Mouse (Mus musculus) gastrocnemius, postnatal 25 days (tissue): Measurements from ENCODE around the gene Lrrc47. TPM values are rescaled to one million over a fixed set of nuclear protein-coding genes. Genes with fewer than 3 reads are reported as not detected.
A peak's percentile ranks its signal among the peaks of the same experiment; 100 is the strongest.

ENCODE experiments used
- DNase-seq: peaks from one replicate; pipeline ENCODE4 v3.0.0; 2022
- long read RNA-seq, 2 experiments: library from polyadenylated mRNA; stranded (forward); transcript quantifications; one replicate each; pipeline ENCODE4 v2.0.0; 2021
- total RNA-seq, 2 experiments: library from RNA; stranded (reverse); gene quantifications; 1 replicate in 1 of 2; 2 replicates in 1 of 2; pipeline ENCODE4 v1.2.3; 2021

Lrrc47 gene
- 10 to 100 TPM; 19.6 to 21.4 TPM for total RNA-seq
- long read RNA-seq, experiment 1, partial matches to known transcripts, result 3 of 14 reads
- long read RNA-seq, experiment 1, other reads (novel, unspliced or antisense), result 8 of 14 reads
- long read RNA-seq, experiment 2, transcript Lrrc47-205 (7 exons, 3,468 nt), result major isoform, 8 of 27 reads
- long read RNA-seq, experiment 2, partial matches to known transcripts, result 5 of 27 reads
- long read RNA-seq, experiment 2, other reads (novel, unspliced or antisense), result 14 of 27 reads

DNA sequence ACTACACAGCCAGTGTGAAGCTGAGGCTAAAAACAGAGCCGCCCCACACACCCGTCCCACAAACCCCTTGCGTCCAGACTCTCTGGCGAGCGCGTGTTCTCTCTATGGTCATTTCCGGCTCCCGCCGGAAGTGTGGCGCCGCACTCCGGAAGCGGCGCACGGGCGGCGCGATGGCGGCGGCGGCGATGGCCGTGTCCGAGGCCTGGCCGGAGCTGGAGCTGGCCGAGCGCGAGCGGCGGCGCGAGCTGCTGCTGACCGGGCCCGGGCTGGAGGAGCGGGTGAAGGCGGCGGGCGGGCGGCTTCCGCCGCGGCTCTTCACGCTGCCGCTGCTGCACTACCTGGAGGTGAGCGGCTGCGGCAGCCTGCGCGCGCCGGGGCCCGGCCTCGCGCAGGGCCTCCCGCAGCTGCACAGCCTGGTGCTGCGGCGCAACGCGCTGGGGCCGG lies at the start of gene Lrrc47:
Gene Lrrc47 (plus strand): TSS at position 86 of the 444 bp plus-strand sequence.
- DNase-seq, result peak; percentile 74

DNA sequence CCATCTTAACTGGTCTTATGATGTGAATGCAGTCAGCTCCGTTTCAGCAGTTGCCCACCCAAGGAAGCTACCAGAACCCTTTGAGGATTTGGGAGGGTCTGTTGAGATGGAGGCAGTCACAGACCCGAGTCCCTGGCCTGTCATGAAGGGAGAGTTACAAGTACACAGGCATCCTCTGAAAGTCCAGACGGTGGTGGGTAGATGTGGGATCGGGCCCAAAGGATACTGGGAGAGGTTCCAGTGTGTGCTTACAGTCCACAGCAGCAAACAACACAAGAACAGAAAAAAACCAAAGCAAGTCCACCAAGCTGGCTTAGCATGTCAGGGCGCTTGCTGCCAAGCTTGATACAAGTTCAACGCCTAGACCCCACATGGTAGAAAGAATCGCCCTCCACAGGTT lies 48.9 kb upstream of the Lrrc47 start:
- no peak for DNase-seq

DNA sequence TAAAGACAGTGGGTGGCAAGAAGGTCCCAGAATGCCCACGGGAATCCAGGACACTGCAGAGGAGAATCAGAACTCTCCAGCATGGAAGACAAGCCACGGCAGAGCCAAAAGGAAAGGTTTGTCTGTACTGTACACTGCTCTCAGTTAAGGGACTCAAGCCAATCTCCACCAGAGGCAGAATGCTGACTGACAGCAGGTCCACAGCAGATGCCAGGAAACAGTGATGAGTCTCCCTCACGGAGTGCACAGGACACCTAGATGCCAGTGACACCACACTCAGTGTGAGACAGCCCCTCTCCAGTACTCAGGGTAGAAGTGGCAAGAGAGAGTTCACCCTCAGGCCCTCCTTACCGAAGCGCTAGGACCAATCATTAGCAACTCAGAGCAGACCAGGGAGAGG lies 44.9 kb upstream of the Lrrc47 start:
- no peak for DNase-seq

DNA sequence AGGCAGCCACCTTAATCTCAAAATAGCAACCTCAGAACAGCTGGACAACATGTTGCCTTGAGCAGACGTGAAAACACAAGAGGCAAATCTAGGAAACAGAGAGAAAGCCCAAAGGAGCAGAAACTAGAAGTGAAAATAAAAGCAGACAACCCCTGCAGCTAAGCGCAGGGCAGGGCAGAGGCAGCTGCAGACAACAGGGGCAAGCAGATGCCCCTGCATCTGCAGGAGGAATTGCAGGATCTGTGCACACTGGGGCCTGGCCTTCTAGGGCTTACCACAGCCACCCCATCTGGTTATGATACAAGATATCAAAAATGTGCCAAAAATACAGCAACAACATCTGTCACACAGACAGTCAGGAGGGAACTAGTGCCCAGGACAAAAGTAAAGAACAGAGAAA lies 44.0 kb upstream of the Lrrc47 start:
- no peak for DNase-seq

DNA sequence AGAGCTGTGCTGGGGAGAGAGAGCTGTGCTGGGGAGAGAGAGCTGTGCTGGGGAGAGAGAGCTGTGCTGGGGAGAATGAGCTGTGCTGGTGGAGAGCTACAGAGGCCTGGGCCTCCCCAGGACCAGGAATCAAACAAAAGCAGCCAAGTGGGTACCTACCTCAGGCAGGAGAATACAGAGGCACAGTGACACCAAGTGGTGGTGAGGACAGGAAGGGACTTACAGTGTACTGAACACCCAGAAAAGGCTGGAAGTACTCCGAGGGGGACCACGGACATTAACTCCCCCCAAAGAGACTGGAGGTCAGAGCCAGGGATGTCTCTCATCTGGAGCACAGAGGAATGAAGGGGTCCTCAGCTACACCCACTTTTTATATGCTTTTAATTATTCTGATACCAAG lies 43.5 kb upstream of the Lrrc47 start:
- DNase-seq, result no peak

DNA sequence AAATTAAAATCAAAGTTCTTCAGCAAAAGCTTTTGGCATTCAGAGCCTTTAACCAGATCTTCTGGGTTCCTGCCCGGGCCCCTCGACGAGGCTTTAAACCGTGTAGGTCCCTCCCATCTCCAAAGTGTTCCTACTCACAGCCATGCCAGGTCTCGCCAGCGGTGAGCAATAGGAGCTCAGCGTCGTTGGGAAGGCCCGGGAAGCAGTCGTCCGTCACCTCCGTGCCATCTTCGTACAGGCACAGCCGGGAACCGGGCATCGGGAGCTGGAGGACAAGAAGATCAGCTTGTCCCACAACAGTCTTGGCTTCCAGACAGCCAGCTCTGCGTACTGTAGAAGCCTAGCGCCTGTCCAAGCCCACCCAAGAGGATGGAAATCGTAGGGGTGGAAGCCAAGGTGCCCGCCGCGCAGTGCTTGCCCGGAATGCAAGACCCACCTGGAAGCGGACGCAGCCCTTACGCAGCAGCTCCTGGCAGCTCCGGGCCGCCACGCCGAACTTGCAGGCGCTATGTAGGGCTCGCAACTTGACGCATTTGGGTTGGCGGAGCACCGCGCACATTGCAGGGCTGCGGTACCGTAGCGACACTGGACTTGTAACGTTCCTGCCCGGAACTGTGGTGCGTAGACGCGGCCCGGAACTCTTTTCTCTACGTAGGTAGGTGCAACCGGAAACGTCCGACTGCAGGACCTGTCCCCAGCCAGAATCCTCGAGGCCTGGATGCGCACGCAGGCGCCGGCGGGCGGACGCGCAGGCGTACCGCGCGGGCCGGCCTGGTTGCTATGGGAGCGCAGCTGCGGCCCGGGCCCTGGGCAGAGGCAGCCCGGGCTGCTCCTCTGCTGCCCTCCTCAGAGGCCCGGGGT lies 36.9 kb upstream of the Lrrc47 start, which contains the start of the genes Dffb and Cep104:
Gene Dffb (minus strand): TSS at position 696 of the 861 bp plus-strand sequence.
Gene Cep104 (plus strand): TSS at position 764 of the 861 bp plus-strand sequence.
- peak; percentile 91 for DNase-seq

DNA sequence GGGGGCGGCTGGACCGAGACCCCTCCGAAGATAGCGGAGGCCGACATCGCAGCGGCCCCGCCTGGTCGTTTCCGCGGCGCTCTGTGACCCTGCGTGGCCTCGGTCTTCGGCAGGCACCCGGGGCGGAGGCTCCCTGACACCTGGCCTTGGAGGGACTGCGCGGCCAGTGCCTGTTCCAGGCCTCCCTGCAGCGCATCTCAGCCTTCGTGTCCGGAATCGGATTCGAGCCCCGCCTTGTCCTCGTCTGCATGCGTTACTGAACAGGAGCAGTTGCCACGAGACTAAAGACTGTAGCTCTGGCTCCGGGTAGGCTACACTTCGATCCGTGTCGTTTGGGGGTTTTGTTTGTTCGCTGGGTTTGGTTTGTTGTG lies 36.3 kb upstream of the Lrrc47 start:
- DNase-seq, result no peak

DNA sequence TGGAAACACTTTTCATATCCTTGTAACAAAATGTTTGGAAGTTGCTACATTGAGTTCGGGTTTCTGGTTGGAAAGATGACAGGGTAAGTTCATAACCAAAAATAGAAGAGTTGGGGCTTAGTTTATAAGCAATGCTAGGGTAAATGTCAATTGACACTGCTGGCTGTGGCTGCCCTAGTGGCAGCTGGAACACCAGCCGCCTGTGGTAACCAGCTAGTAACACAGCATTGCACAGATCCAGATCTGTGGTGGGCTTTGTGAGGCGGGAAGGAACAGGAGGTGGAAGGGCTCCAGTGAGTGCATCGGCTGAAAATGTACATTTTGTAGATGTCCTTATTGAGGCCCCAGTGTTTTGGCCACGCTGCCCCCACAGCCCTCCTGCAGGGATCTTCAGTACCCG lies 35.8 kb upstream of the Lrrc47 start:
- DNase-seq, result no peak

DNA sequence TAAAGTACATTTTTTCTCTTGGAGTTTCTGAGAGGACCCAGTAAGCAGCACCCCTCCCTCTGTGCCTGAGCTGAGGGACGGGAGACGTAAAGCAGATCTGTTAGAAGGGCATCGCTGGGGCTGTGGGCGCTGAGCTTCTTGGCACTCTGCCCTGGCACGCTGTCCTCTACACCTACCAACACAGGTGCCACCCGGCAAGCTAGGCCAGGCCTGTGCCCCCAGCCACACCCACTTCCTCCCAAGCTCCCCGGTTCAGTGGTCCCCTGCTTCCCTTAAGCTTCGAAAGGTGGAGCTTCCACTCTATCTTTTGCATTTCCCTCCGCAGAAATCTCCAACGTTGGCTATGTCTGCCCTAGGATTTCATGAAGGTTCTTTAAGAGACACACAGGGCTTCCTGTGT lies 32.3 kb upstream of the Lrrc47 start:
- no peak for DNase-seq

DNA sequence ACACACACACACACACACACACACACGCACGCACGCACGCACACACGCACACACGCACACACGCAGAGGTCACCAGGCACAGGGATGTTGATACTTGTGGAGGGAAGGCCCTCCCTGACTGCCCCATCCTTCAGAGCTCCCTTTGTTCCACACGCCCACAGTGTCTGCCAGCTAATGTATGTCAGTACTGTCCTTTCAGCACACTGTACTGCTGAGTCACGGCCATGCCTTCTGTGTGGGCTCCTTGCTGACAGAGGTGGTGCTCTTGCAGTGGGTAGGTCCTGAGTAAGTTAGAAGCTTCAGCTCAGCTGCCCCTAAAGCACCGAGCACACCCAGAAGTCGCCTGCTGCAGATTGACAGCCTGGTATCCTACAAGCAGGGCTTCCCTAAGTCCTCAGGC lies 31.1 kb upstream of the Lrrc47 start:
- no peak for DNase-seq

DNA sequence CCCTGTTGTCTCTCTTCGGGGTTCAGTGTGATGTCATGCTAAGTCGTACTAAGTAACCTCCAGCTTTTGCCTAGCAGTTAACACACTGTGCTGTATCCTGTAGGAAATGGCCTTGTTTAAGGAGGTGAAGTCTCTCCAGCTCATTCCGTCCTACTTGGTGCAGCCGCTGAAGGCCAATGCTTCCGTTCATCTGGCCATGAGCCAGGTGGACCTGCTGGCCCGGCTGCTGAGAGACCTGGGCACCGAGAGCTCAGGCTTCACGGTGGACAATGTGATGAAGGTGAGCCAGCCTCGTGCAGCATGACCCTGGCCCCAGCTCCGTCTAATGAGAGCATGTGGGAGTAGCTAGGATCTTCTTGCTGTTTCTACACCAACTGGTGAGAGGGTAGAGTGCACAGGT lies 18.8 kb upstream of the Lrrc47 start:
- DNase-seq, result no peak

DNA sequence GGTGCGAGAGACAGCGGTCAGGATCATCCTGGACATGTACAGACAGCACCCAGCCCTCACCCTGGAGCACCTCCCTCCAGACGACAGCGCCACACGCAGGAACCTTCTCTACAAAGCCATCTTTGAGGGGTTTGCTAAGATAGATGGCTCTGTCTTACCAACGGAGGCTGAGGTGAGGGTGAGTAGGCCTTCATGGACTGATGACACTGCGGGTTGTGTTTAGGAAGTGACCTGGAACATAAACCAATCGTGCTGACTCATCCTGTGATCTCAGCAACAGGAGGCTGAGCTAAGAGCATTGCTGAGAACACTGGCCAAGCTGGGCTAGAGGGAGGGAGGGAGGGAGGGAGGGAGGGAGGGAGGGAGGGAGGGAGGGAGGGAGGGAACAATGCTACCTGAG lies 18.0 kb upstream of the Lrrc47 start:
- no peak for DNase-seq

DNA sequence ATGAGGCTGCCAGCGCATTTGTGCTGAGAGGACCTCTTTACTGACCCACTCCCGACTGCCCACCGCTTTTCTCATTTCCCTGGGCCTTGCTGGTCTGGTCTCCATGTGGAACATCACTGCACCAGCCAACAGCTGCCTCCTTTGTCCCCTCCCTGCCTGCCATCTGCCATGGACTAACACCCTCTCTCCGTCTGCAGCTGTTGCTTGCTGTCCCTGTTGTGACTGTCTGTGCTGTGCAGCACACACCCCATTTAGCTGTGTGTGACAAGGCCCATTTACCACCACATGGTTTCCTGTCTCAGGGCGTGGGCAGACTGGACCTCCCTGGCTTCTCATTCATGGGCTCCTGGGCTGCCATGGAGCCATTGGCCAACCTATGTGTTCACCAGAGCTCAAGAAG lies 6.0 kb upstream of the Lrrc47 start:
- no peak for DNase-seq

DNA sequence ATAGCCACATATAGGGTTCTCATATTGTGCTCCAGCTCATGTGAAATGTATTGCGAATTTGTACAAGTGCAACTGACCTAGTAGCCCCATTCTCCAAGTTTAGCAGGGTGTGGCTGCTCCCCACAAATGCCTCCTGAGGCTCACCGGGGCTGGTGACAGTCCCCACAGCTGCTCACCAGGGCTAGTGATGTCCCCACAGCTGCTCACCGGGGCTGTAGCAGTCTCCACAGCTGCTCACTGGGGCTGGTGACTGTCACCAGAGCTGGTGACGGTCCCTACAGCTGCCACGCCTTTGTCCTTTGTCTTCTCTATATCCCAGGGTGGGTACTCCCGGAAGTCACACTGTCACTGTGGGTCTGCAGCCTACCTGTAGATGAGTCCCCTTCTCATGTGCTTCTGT lies 5.3 kb upstream of the Lrrc47 start:
- no peak for DNase-seq

DNA sequence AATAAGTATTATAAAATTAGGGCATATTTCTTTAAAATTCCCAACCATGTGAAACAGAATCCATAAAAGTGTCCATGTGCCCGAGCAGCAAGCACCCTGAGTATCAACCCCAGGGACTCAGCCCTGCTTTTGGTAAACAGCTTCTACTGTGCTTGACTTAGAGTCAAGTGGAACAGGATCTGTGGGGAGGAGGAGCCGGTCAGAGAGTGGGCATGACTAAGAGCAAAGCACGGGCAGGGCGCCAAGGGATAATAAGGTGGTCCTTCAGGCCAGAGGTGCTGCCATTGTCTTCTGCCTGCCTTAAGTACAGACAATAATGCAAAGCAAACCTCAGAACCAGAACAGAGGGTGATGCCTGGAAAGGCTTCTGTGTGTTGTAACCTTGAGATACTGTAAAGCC lies 3.8 kb upstream of the Lrrc47 start:
- DNase-seq, result no peak

DNA sequence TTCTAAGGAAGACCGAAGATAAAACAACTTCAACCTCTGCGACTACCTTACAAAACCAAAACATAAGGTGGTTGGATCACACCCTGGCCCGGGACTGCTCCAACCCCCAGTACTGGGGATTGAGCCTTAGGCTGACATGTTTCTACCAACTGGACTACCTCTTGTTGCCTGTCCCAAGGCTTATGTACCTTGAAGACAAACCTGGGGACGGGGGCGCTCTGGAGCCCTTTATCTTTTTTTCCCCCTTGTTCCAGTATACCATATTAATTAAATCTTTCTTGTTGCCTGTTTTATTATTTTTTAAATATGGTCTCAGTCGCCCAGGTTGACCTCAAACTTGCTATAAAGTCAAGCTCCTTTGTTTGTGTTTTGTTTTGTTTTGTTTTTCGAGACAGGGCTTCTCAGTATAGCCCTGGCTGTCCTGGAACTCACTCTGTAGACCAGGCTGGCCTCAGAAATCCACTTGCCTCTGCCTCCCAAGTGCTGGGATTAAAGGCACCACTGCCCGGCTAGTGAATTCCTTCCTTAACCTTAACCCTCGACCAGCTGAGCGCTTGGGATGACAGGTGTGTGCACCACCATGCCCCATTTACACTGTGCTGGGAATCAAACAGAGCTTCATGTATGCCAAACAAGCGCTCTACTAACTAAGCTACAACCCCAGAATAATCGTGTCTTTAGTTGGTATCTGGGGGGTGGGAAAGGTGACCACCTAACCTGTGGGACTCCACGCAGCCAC lies 455 bp upstream of the Lrrc47 start:
- DNase-seq, result no peak

DNA sequence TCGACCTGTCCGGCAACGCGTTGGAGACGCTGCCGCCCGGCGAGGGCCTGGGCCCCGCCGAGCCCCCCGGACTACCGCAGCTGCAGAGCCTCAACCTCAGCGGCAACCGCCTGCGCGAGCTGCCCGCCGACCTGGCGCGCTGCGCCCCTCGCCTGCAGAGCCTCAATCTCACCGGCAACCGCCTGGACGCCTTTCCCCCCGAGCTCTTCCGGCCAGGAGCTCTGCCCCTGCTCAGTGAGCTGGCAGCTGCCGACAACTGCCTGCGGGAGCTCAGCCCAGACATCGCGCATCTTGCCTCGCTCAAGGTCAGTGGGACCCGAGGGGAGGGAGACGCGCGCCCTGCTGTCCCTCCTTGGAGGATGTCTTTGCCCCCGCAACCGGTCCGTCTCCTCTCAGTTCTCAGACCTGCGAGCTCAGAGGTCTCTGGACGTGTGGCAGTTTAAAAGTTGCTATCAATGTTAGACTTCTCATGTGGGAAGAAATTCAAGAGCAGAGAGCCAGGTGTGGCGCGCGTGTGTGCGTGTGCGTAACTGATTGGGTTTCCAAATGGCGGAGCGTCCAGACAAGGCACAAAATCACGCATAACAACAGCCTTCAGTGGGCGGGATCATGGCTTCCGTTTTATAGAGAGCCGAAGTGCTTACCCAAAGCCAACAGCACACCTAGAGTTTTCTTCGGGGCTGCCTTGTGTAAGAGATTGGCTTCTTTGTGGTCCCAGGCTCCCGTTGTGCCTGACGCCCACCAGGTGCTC lies 776 bp downstream of the Lrrc47 start:
- no peak for DNase-seq

DNA sequence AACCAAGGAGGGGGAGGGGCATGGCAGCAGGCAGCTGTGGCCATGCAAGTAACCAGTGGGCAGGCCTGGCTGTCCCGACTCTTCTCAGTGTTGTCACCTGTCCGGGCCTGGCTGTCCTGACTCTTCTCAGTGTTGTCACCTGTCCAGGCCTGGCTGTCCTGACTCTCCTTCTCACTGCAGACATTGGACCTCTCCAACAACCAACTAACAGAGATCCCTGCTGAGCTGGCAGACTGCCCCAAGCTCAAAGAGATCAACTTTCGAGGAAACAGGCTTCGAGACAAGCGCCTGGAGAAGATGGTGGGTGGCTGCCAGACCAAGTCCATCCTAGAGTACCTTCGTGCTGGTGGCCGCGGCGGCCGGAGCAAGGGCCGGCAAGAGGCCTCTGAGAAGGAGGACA lies 3.9 kb downstream of the Lrrc47 start:
- peak; percentile 42 for DNase-seq

DNA sequence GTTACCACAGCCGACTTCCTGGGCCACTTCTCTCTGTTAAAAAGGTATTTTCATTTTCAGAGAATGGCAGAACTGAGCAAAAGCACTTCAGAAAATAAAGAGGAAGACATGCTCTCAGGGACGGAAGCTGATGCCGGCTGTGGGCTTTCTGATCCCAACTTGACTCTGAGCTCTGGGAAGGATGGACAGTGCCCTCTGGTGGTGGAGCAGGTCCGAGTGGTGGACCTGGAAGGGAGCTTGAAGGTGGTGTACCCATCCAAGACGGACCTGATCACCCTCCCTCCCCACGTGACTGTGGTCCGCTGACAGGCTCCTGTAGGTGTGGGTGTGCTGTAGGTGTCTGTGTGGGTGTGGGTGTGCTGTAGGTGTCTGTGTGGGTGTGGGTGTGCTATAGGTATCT lies 8.0 kb downstream of the Lrrc47 start:
- DNase-seq, result no peak

DNA sequence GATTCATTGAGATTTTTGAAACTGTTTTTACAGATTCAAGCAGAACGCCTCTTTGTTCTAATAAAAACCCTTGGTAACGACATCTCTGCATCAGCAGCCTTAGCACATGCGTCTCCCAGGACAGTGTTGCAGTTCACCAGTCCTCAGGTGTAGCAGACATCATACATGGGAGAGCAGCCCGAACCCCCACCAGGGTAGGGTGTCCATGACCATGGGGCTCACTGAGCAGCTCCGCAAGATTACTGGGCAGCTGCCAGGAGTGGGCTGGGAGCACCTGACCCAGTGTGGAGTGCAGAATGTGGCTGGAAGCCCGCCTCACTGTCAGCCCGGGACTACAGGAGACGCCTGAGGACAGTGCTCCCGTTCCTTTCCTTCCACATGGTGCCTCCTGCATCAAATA lies 9.9 kb downstream of the Lrrc47 start:
- DNase-seq, result no peak

DNA sequence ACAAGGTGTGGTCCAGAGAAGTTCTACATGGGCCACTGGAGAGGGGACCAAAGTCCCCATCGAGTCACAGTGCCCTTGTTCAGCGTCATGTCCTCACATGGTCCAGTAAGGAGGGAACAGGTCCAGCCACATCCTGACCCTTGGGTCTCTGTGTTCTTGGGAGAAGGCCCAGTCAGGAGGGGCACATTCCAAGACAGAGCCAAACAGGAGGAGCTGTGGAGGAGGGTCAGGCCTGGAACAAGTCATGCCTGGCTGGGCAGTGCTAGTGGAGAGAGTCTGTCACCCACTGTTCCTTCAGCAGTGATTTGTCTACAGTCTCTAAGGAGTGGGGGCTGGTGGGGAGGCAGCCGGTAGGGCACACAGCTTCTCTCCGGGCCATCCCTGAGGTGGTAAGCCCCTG lies 10.9 kb downstream of the Lrrc47 start:
- peak; percentile 55 for DNase-seq

DNA sequence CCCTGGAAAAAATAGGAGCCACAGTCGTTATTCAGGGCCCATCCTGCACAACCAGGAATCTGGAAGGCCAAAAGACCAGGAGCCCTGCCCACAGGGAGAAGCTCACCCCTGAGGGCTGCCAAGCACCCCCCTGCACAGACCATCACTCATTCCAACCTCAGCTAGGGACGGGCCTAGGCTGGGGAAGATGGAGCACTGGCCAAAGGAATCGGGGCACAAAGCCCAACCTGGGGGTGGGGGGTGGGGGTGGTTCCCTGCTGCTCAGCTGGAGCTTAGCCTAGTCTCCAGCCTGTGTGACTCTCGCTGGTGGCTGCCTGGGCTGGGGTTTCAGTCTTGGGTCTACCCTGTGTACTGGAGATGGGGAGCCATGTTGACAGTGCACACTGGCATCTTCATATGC lies 11.3 kb downstream of the Lrrc47 start:
- no peak for DNase-seq
